Mouse (Mus musculus) MEL (cell line): ENCODE results near the gene Ssbp1. TPM values are rescaled to one million over a fixed set of nuclear protein-coding genes. Genes with fewer than 3 reads are reported as not detected.

ENCODE experiments used
- DNase-seq: peaks from one replicate; pipeline ENCODE4 v3.0.0; 2011; ENCODE audit warnings: low read depth, low spot score
- H3K27ac ChIP-seq: 2 replicates; pipeline ENCODE4 v1.5.1; 2012; ENCODE audit warnings: low read depth, mild to moderate bottlenecking, control low read depth, low read length, moderate library complexity; ENCODE audit not compliant: control insufficient read depth
- H3K27me3 ChIP-seq, 2 experiments: fragments of 150-350 bp in 1 of 2; sonication (generic) in 1 of 2; 2 replicates each; pipeline ENCODE4 v1.6.1; 2012; ENCODE audit warnings: low read length in 2 of 2, mild to moderate bottlenecking in 2 of 2, improper control_type of control experiment in 1 of 2, moderate library complexity in 1 of 2; ENCODE audit not compliant: insufficient read depth in 2 of 2, control insufficient read depth in 1 of 2
- H3K36me3 ChIP-seq, 2 experiments: 2 replicates each; pipeline ENCODE4 v1.6.1; 2012 to 2014; ENCODE audit warnings: low read length in 2 of 2, improper control_type of control experiment in 1 of 2, inconsistent platforms in 1 of 2, mild to moderate bottlenecking in 1 of 2; ENCODE audit not compliant: insufficient read depth in 2 of 2, control insufficient read depth in 1 of 2
- H3K4me1 ChIP-seq, 2 experiments: fragments of 150-350 bp in 1 of 2; sonication (generic) in 1 of 2; 2 replicates each; pipeline ENCODE4 v1.6.1; 2012; ENCODE audit warnings: low read length in 2 of 2, improper control_type of control experiment in 1 of 2, mild to moderate bottlenecking in 1 of 2; ENCODE audit not compliant: insufficient read depth in 2 of 2, control insufficient read depth in 1 of 2
- H3K4me3 ChIP-seq, 2 experiments: fragments of 150-350 bp in 1 of 2; sonication (generic) in 1 of 2; 2 replicates each; pipeline ENCODE4 v1.5.1; 2012; ENCODE audit warnings: low read depth in 2 of 2, low read length in 2 of 2, mild to moderate bottlenecking in 2 of 2, moderate library complexity in 2 of 2, control low read depth in 1 of 2, improper control_type of control experiment in 1 of 2; ENCODE audit not compliant: control insufficient read depth in 1 of 2, insufficient read depth in 1 of 2
- H3K79me2 ChIP-seq: 2 replicates; pipeline ENCODE4 v1.6.1; 2012; ENCODE audit warnings: mild to moderate bottlenecking, low read length, moderate library complexity; ENCODE audit not compliant: control insufficient read depth, poor library complexity, insufficient read depth
- H3K9ac ChIP-seq: 2 replicates; pipeline ENCODE4 v1.6.1; 2012; ENCODE audit warnings: low read depth, mild to moderate bottlenecking, control low read depth, low read length, moderate library complexity; ENCODE audit not compliant: control insufficient read depth, poor library complexity, severe bottlenecking
- H3K9me3 ChIP-seq: fragments of 150-350 bp; sonication (generic); replicated peaks from 2 replicates; pipeline ENCODE4 v1.6.1; 2012; ENCODE audit warnings: mild to moderate bottlenecking, low read length, improper control_type of control experiment, moderate library complexity; ENCODE audit not compliant: insufficient read depth
- BHLHE40 ChIP-seq: IDR thresholded peaks from 2 replicates; pipeline ENCODE4 v1.6.1; 2012; ENCODE audit warnings: low read depth, mild to moderate bottlenecking, inconsistent platforms, low read length, improper control_type of control experiment, borderline replicate concordance
- CHD2 ChIP-seq: IDR thresholded peaks from 2 replicates; pipeline ENCODE4 v1.6.1; 2011; ENCODE audit warnings: low read length, improper control_type of control experiment
- CTCF ChIP-seq, 3 experiments: IDR thresholded peaks in 2 of 3; conservative IDR thresholded peaks in 1 of 3; 2 replicates each; pipeline ENCODE4 v1.5.1; 2011 to 2012; ENCODE audit warnings: low read length in 3 of 3, low read depth in 2 of 3, mild to moderate bottlenecking in 2 of 3, improper control_type of control experiment in 1 of 3, inconsistent platforms in 1 of 3, mixed read lengths in 1 of 3, moderate library complexity in 1 of 3; ENCODE audit not compliant: control insufficient read depth in 1 of 3, insufficient read depth in 1 of 3, poor library complexity in 1 of 3, severe bottlenecking in 1 of 3
- ELF1 ChIP-seq: IDR thresholded peaks from 2 replicates; pipeline ENCODE4 v1.6.1; 2014; ENCODE audit warnings: low read depth, mild to moderate bottlenecking, inconsistent platforms, low read length, improper control_type of control experiment, moderate library complexity
- ETS1 ChIP-seq: IDR thresholded peaks from 2 replicates; pipeline ENCODE4 v1.6.1; 2012; ENCODE audit warnings: low read depth, mild to moderate bottlenecking, inconsistent platforms, low read length, improper control_type of control experiment, moderate library complexity
- GABPA ChIP-seq: IDR thresholded peaks from 2 replicates; pipeline ENCODE4 v1.6.1; 2012; ENCODE audit warnings: low read depth, mild to moderate bottlenecking, inconsistent platforms, low read length, improper control_type of control experiment, moderate library complexity
- HCFC1 ChIP-seq: IDR thresholded peaks from 2 replicates; pipeline ENCODE4 v1.6.1; 2012; ENCODE audit warnings: low read depth, mild to moderate bottlenecking, inconsistent platforms, low read length, improper control_type of control experiment, moderate library complexity
- JUND ChIP-seq: IDR thresholded peaks from 2 replicates; pipeline ENCODE4 v1.6.1; 2011; ENCODE audit warnings: low read depth, mild to moderate bottlenecking, improper control_type of control experiment, low read length
- MAFK ChIP-seq: IDR thresholded peaks from 2 replicates; pipeline ENCODE4 v1.6.1; 2011; ENCODE audit warnings: low read depth, mild to moderate bottlenecking, low read length, improper control_type of control experiment, borderline replicate concordance
- MAX ChIP-seq: IDR thresholded peaks from 2 replicates; pipeline ENCODE4 v1.6.1; 2011; ENCODE audit warnings: low read length, improper control_type of control experiment
- MAZ ChIP-seq: IDR thresholded peaks from 2 replicates; pipeline ENCODE4 v1.6.1; 2012; ENCODE audit warnings: low read depth, mild to moderate bottlenecking, inconsistent platforms, low read length, improper control_type of control experiment
- MEF2A ChIP-seq: IDR thresholded peaks from 2 replicates; pipeline ENCODE4 v1.6.1; 2014; ENCODE audit warnings: low read depth, mild to moderate bottlenecking, inconsistent platforms, low read length, improper control_type of control experiment; ENCODE audit not compliant: poor library complexity, insufficient replicate concordance, severe bottlenecking; ENCODE audit errors: extremely low read depth
- MXI1 ChIP-seq: IDR thresholded peaks from 2 replicates; pipeline ENCODE4 v1.6.1; 2011; ENCODE audit warnings: mild to moderate bottlenecking, low read depth, low read length, improper control_type of control experiment
- MYC ChIP-seq: IDR thresholded peaks from 2 replicates; pipeline ENCODE4 v1.6.1; 2011; ENCODE audit warnings: low read depth, mild to moderate bottlenecking, low read length, improper control_type of control experiment, moderate library complexity
- NRF1 ChIP-seq: IDR thresholded peaks from 2 replicates; pipeline ENCODE4 v1.6.1; 2014; ENCODE audit warnings: low read depth, mild to moderate bottlenecking, inconsistent platforms, low read length, improper control_type of control experiment, moderate library complexity; ENCODE audit not compliant: poor library complexity, insufficient read depth, severe bottlenecking
- RAD21 ChIP-seq: IDR thresholded peaks from 2 replicates; pipeline ENCODE4 v1.6.1; 2011; ENCODE audit warnings: mild to moderate bottlenecking, low read depth, low read length, improper control_type of control experiment
- RCOR1 ChIP-seq: IDR thresholded peaks from 2 replicates; pipeline ENCODE4 v1.6.1; 2012; ENCODE audit warnings: low read depth, mild to moderate bottlenecking, inconsistent platforms, low read length, improper control_type of control experiment
- SIN3A ChIP-seq: IDR thresholded peaks from 2 replicates; pipeline ENCODE4 v1.6.1; 2012; ENCODE audit warnings: low read length, improper control_type of control experiment, inconsistent platforms
- ZMIZ1 ChIP-seq: IDR thresholded peaks from 2 replicates; pipeline ENCODE4 v1.6.1; 2012; ENCODE audit warnings: low read depth, mild to moderate bottlenecking, inconsistent platforms, low read length, improper control_type of control experiment, moderate library complexity
- ZNF384 ChIP-seq: IDR thresholded peaks from 2 replicates; pipeline ENCODE4 v1.6.1; 2012; ENCODE audit warnings: low read depth, mild to moderate bottlenecking, inconsistent platforms, low read length, improper control_type of control experiment
- polyA plus RNA-seq, 2 experiments: library from polyadenylated mRNA; stranded (reverse) in 1 of 2; unstranded in 1 of 2; fragments of >175 nt in 1 of 2; fragments of >200 nt in 1 of 2; gene quantifications; 2 replicates each; pipeline versions ENCODE4 v1.2.1 to v1.2.4; 2012; ENCODE audit warnings: low replicate concordance in 2 of 2, low read depth in 1 of 2; ENCODE audit not compliant: insufficient read length in 2 of 2, insufficient read depth in 1 of 2, missing spikeins in 1 of 2
- total RNA-seq: library from RNA; depleted of rRNA; stranded (reverse); fragments of 300-350 nt; gene quantifications from 2 replicates; pipeline ENCODE4 v1.2.3, GENCODE M21; 2012

Gene Ssbp1
- total and polyA plus RNA-seq, 3 experiments: 91.7 to 99.2 TPM; not detected in 1

- H3K36me3 ChIP-seq: peaks cover 0 to 16% of the 10 kb centered on the region in 2 experiments; a peak in 3 of 4 replicates
- peak; percentile 63 for DNase-seq
Measured at GRCm38 (mm10) chr6:40479705-40480104, 8.6 kb downstream of the Ssbp1 start.

GRCm38 (mm10) chr6:40482318-40482717 lies 11.2 kb downstream of the Ssbp1 start:
- no peaks in the 10 kb centered on the region for H3K27me3 ChIP-seq
- no peak for TF ChIP-seq ZNF384
- TF ChIP-seq MAZ: no peak
- no peak for TF ChIP-seq HCFC1
- no peak for TF ChIP-seq RCOR1
- no peak for TF ChIP-seq MEF2A
- no peak for TF ChIP-seq JUND
- H3K79me2 ChIP-seq: no peaks in the 10 kb centered on the region
- DNase-seq: no peak
- no peak overlapping the region for H3K4me3 ChIP-seq
- no peak overlapping the region for H3K9ac ChIP-seq
- no peaks in the 10 kb centered on the region for H3K9me3 ChIP-seq
- peaks cover 0 to 12% of the 10 kb centered on the region in 2 experiments; a peak in 2 of 4 replicates for H3K36me3 ChIP-seq
- no peaks in the 10 kb centered on the region for H3K4me1 ChIP-seq
- H3K27ac ChIP-seq: no peak overlapping the region

More at GRCm38 (mm10) chr6:40479705-40480104, 8.6 kb downstream of the Ssbp1 start:
- no peak overlapping the region for H3K27ac ChIP-seq
- H3K9ac ChIP-seq: no peak overlapping the region
- no peaks in the 10 kb centered on the region for H3K9me3 ChIP-seq
- H3K27me3 ChIP-seq: no peaks in the 10 kb centered on the region
- no peak overlapping the region for H3K4me3 ChIP-seq
- H3K4me1 ChIP-seq: no peaks in the 10 kb centered on the region
- TF ChIP-seq CHD2: no peak
- TF ChIP-seq CTCF (IDR thresholded peaks at IDR 0.05 in 2 of 3, conservative IDR thresholded peaks at IDR 0.05 in 1 of 3; ENCODE audit: control insufficient read depth in 1 of 3, insufficient read depth in 1 of 3, low read depth in 2 of 3, low read length in 3 of 3, poor library complexity in 1 of 3, severe bottlenecking in 1 of 3): peak in 1 of 3 experiments; percentile 51; a peak in 2 of 6 replicates
- peak; percentile 38 for TF ChIP-seq RAD21
- no peak for TF ChIP-seq ZMIZ1
- no peaks in the 10 kb centered on the region for H3K79me2 ChIP-seq

- no peak within 1 kb of the TSS for H3K4me3 ChIP-seq
- H3K9ac ChIP-seq: no peak within 1 kb of the TSS
- no peaks in the 10 kb centered on the region for H3K9me3 ChIP-seq
- no peaks in the 10 kb centered on the region for H3K27me3 ChIP-seq
- DNase-seq: no peak
- no peaks in the 10 kb centered on the region for H3K4me1 ChIP-seq
- no peaks in the 10 kb centered on the region for H3K36me3 ChIP-seq
- no peaks in the 10 kb centered on the region for H3K79me2 ChIP-seq
- H3K27ac ChIP-seq: no peak within 1 kb of the TSS
- TF ChIP-seq MYC: no peak
- no peak for TF ChIP-seq MXI1
- no peak for TF ChIP-seq ETS1
- no peak for TF ChIP-seq MAFK
- no peak for TF ChIP-seq SIN3A
- no peak for TF ChIP-seq NRF1
- TF ChIP-seq ELF1: no peak
- TF ChIP-seq ZNF384: no peak
- no peak for TF ChIP-seq GABPA
- no peak for TF ChIP-seq MAX
- no peak for TF ChIP-seq BHLHE40
- no peak for TF ChIP-seq JUND
Measured at GRCm38 (mm10) chr6:40490933-40491332, 19.8 kb downstream of the Ssbp1 start, which contains the start of gene Tas2r137. Gene Tas2r137, plus strand, starts transcription at chr6:40491233.
